Mouse (Mus musculus) heart, embryonic 14.5 days (tissue): ENCODE data around the gene Dennd4a. TPM values are rescaled to one million over a fixed set of nuclear protein-coding genes. Genes with fewer than 3 reads are reported as not detected.
"Not testable (repeated sequence)": the region's sequence is repeated elsewhere in the genome, so short reads cannot be mapped to it uniquely, and the experiment has no call there.

Experiments used
- ATAC-seq: fragments of 200-750 bp; cut with Nextera tagmentation; 2 replicates; pipeline ENCODE4 v1.8.0; 2017; ENCODE audit warnings: low read depth, moderate TSS enrichment; ENCODE audit not compliant: insufficient number of reproducible peaks, insufficient read depth, low FRiP score
- H3K27ac ChIP-seq, 2 experiments: fragments of 200-500 bp in 1 of 2; fragments of 300-500 bp in 1 of 2; sonication (generic) in 1 of 2; replicated peaks in 1 of 2; 2 replicates each; pipeline ENCODE4 v1.5.1; 2012 to 2014; ENCODE audit warnings: low read depth in 2 of 2, low read length in 2 of 2, control low read depth in 1 of 2, mild to moderate bottlenecking in 1 of 2, mixed read lengths in 1 of 2; ENCODE audit not compliant: control insufficient read depth in 1 of 2, insufficient read depth in 1 of 2
- H3K27me3 ChIP-seq: fragments of 300-500 bp; sonication (generic); 2 replicates; pipeline ENCODE4 v1.6.1; 2014; ENCODE audit warnings: mild to moderate bottlenecking, low read length, control low read depth; ENCODE audit not compliant: control insufficient read depth, insufficient read depth
- H3K36me3 ChIP-seq: fragments of 300-500 bp; sonication (generic); 2 replicates; pipeline ENCODE4 v1.6.1; 2014; ENCODE audit warnings: mild to moderate bottlenecking, control low read depth, low read length, mixed read lengths; ENCODE audit not compliant: control insufficient read depth, insufficient read depth
- H3K4me1 ChIP-seq, 2 experiments: fragments of 200-500 bp in 1 of 2; fragments of 300-500 bp in 1 of 2; sonication (generic) in 1 of 2; 2 replicates each; pipeline ENCODE4 v1.6.1; 2012 to 2014; ENCODE audit warnings: low read length in 2 of 2, control low read depth in 1 of 2, mixed read lengths in 1 of 2; ENCODE audit not compliant: control insufficient read depth in 2 of 2, insufficient read depth in 2 of 2
- H3K4me2 ChIP-seq: fragments of 300-500 bp; sonication (generic); 2 replicates; pipeline ENCODE4 v1.6.1; 2014; ENCODE audit warnings: mild to moderate bottlenecking, low read length
- H3K4me3 ChIP-seq, 2 experiments: fragments of 200-500 bp in 1 of 2; fragments of 300-500 bp in 1 of 2; sonication (generic) in 1 of 2; 2 replicates each; pipeline ENCODE4 v1.5.1; 2012 to 2014; ENCODE audit warnings: low read length in 2 of 2, mild to moderate bottlenecking in 2 of 2, control low read depth in 1 of 2, low read depth in 1 of 2, moderate library complexity in 1 of 2; ENCODE audit not compliant: control insufficient read depth in 1 of 2, insufficient read depth in 1 of 2
- H3K9ac ChIP-seq: fragments of 300-500 bp; sonication (generic); 2 replicates; pipeline ENCODE4 v1.6.1; 2014; ENCODE audit warnings: mild to moderate bottlenecking, low read length
- H3K9me3 ChIP-seq: fragments of 300-500 bp; sonication (generic); 2 replicates; pipeline ENCODE4 v1.6.1; 2016; ENCODE audit warnings: low read length, control low read depth; ENCODE audit not compliant: control insufficient read depth
- WGBS: fragments of 180-500 bp; shearing (Covaris S2); extraction: QIAGEN DNeasy Blood & Tissue Kit; methylation state at CpG from one replicate; pipeline ENCODE4 v1.1.7; 2014; 5-methylcytosine and 5-hydroxymethylcytosine counted together
- polyA plus RNA-seq: library from polyadenylated mRNA; unstranded; fragments of >200 nt; fragmentation: Nextera tagmentation; extraction: Ambion mirVana; gene quantifications from 2 replicates; pipeline ENCODE4 v1.2.1, GENCODE M21; 2014

The Dennd4a gene
- polyA plus RNA-seq, 1 experiment from 2014 or later: 6.0 TPM

DNA sequence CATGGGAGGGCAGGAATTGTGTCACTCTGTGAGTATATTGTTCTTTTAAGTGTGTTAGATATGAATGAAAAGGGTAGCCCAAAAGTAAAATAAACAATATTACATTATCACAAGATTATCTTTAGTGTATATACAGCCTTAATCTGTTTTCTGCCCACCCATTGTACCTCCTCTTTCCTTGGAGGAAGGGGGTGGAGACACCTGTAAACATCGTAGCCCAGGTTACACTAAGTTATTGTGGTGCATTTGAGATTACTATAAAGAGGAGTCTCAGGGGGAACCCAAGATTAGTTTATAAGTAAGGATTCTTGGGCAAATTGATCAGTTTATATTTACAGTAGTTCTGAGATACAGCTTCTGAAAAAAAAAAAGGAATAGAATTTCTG lies 1.3 kb downstream of the Dennd4a start:
- Histone ChIP-seq H3K4me3 (peak overlapping the region; percentile 74 to 90; a peak in 3 of 4 replicates), H3K9me3 (no peaks in the 10 kb centered on the region), H3K27ac (no peak overlapping the region), H3K27me3 (no peaks in the 10 kb centered on the region), H3K4me2 (peak overlapping the region; percentile 74), H3K9ac (peak overlapping the region; percentile 74; the same call in 1 of the 2 replicates), H3K4me1 (0 out of 4 replicates have a peak, but pooled peaks cover 0 to 5% of the 10 kb centered on the region in 2 experiments), H3K36me3 (no peaks in the 10 kb centered on the region)
- WGBS: 57% methylated on average over 1 of the region's 1 CpGs
- ATAC-seq: no peak

DNA sequence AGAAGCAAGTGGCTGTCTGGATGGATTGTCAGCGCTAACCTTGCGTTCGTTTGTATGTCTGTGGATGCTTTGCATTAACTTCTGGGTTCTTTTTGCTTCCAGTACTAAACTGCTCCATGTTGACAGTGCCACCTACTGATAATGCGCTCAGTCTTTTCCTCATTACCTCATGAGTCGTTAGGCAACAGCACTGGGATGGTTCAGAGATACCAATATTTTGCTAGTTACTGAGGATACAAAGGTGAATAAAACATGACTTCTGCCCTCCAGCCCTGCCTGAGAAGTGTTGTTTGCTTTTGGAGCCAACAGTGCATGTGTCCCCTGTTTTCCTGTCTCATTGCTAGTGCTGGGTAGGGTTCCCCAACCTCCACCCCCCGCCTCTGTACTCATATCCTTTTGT lies 3.1 kb downstream of the Dennd4a start:
- WGBS: 71% methylated on average over 6 of the region's 6 CpGs
- Histone ChIP-seq H3K36me3 (no peaks in the 10 kb centered on the region), H3K27me3 (no peaks in the 10 kb centered on the region), H3K27ac (no peak overlapping the region), H3K9ac (no peak overlapping the region), H3K9me3 (no peaks in the 10 kb centered on the region), H3K4me1 (0 out of 4 replicates have a peak, but pooled peaks cover 0 to 5% of the 10 kb centered on the region in 2 experiments), H3K4me3 (no peak overlapping the region), H3K4me2 (no peak overlapping the region)
- ATAC-seq: no peak

DNA sequence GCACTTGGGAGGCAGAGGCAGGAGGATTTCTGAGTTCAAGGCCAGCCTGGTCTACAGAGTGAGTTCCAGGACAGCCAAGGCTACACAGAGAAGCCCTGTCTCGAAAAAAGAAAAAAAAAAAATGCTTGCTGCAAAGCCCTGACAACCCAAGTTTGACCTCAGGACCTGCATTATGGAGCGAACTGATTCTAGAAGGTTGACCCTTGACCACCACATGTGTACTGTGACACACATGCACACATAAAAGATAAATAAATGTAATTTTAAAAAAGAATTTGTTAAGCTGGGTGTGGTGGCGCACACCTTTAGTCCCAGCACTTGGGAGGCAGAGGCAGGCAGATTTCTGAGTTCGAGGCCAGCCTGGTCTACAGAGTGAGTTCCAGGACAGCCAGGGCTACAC lies 8.5 kb downstream of the Dennd4a start:
- H3K27me3 ChIP-seq, H3K36me3 ChIP-seq, H3K9me3 ChIP-seq, H3K4me2 ChIP-seq, H3K27ac ChIP-seq, H3K4me3 ChIP-seq, H3K4me1 ChIP-seq, H3K9ac ChIP-seq, ATAC-seq: not testable (repeated sequence)
- 94% methylated on average over 4 of the region's 4 CpGs for WGBS

DNA sequence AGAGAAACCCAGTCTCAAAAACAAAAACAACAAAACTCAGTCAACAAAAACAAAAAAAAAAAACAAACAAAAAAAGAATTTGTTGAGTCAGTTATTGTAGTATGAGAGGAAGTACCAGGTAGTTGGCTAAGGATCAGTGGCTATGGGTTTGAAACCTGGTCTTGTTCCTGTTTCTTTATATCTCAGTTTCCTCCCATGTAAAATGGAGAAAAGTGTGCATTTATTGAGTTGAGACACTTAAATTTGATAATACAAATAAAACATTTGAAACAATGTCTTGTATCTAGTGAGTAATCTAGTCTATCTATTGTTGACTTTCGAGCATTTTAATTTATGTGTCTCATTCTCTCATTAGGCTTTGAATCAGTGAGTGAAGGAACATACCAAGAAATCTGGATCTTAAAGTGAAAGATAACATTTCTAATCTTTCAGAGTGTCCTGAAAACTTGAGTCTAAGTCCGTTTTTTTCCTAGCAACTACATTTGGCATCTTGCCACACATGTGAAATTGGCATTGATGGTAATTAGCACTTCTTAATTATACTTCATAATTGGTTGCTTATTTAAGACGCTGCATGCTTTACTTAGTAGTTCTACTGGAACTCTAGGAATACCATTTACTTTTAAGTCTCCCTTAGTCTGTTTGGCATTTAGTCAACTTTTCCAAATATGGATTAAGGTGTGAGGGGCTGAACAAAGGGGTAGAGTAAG lies 9.1 kb downstream of the Dennd4a start:
- H3K9ac ChIP-seq: no peak overlapping the region
- 76% methylated on average over 3 of the region's 3 CpGs for WGBS
- H3K4me1 ChIP-seq: no peaks in the 10 kb centered on the region
- no peak overlapping the region for H3K4me2 ChIP-seq
- H3K9me3 ChIP-seq: no peaks in the 10 kb centered on the region
- no peaks in the 10 kb centered on the region for H3K27me3 ChIP-seq
- no peaks in the 10 kb centered on the region for H3K36me3 ChIP-seq
- ATAC-seq: no peak
- H3K4me3 ChIP-seq: no peak overlapping the region
- H3K27ac ChIP-seq: no peak overlapping the region

DNA sequence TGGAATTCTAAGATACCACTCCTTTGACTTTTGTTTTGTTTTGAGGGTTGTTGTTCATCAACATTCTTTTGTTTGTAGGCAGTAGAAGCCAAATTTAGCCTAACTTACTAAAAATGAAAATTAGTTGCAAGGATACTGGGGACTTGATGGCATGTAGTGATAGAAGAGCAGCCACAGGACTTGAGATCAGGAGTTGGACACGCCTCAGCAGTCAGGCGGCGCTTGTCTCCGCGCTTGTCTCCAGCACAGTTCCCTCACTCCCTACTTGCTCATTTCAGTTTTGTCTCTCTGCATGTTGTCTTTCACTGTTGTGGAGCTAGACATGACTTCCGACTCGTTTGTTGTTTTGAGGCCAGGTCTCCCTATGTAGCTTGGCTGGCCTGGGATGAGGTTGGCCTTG lies 11.1 kb downstream of the Dennd4a start:
- WGBS: 89% methylated on average over 7 of the region's 7 CpGs
- no peak for ATAC-seq

DNA sequence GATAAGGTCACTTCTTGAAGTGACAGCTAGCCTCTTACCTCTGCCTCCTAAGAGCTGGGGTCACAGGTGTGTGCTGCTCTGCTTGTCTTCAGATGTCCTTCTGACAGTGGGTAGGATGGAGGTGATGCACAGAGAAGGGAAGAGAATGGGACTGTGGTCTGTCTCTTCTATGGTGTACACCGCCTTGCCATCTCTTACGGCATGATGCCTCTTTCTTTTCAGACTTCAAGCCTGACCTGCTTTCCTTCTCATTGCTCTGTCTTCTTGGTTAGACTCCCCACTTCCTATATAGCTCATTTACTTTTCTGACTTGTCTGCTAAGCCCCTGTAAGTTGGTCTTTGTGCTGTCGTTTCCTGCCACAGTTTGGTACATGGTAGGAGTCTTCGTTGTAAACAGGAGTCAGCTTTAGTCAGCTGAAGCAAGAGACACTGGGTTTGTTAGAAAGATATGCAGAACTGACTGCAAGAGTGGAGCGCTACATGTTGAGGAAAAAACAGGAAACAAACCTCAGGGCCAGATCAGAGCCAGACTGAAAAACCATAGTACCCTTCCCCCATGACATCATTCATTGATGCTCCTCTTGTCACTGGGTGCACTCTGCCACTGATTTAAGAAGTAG lies 13.4 kb downstream of the Dennd4a start:
- WGBS: 75% methylated on average over 5 of the region's 5 CpGs
- no peak overlapping the region for H3K9ac ChIP-seq
- no peaks in the 10 kb centered on the region for H3K36me3 ChIP-seq
- H3K4me3 ChIP-seq: no peak overlapping the region
- H3K27ac ChIP-seq: no peak overlapping the region
- ATAC-seq: no peak
- H3K4me1 ChIP-seq: no peaks in the 10 kb centered on the region
- no peak overlapping the region for H3K4me2 ChIP-seq
- H3K9me3 ChIP-seq: no peaks in the 10 kb centered on the region
- H3K27me3 ChIP-seq: no peaks in the 10 kb centered on the region

More for the DNA sequence above, 11.1 kb downstream of the Dennd4a start:
- Histone ChIP-seq H3K4me2 (no peak overlapping the region), H3K36me3 (no peaks in the 10 kb centered on the region), H3K4me1 (no peaks in the 10 kb centered on the region), H3K4me3 (no peak overlapping the region), H3K27ac (no peak overlapping the region), H3K27me3 (no peaks in the 10 kb centered on the region), H3K9me3 (no peaks in the 10 kb centered on the region), H3K9ac (no peak overlapping the region)

GRCm38 (mm10) chr9:64830092-64830618 lies 19.0 kb downstream of the Dennd4a start:
- Histone ChIP-seq H3K4me3 (no peak overlapping the region), H3K4me2 (no peak overlapping the region), H3K4me1 (no peaks in the 10 kb centered on the region), H3K27me3 (no peaks in the 10 kb centered on the region), H3K9me3 (no peaks in the 10 kb centered on the region), H3K9ac (no peak overlapping the region), H3K36me3 (no peaks in the 10 kb centered on the region), H3K27ac (no peak overlapping the region)
- 37% methylated on average over 6 of the region's 6 CpGs for WGBS
- ATAC-seq: no peak
